Mouse (Mus musculus): ENCODE data around the gene Spg7.
"Not testable (repeated sequence)": the region's sequence is repeated elsewhere in the genome, so short reads cannot be mapped to it uniquely, and the experiment has no call there.

Gene Spg7

DNA sequence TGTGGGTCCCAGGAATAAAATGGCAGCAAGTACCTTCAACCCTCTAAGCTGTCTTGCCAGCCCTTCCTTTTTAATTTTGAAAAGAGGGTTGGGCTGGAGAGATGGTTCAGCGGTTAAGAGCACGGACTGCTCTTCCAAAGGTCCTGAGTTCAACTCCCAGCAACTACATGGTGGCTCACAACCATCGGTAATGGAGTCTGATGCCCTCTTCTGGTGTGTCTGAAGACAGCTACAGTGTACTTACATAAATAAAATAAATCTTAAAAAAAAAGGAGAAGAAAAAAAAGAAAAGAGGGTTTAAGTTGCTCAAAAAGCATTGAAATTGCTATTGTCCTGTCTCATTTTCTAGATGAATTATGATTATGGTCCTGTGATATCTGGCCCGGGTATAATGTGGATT is 38.5 kb downstream of the Spg7 start:
- DNase-seq: no peak

DNA sequence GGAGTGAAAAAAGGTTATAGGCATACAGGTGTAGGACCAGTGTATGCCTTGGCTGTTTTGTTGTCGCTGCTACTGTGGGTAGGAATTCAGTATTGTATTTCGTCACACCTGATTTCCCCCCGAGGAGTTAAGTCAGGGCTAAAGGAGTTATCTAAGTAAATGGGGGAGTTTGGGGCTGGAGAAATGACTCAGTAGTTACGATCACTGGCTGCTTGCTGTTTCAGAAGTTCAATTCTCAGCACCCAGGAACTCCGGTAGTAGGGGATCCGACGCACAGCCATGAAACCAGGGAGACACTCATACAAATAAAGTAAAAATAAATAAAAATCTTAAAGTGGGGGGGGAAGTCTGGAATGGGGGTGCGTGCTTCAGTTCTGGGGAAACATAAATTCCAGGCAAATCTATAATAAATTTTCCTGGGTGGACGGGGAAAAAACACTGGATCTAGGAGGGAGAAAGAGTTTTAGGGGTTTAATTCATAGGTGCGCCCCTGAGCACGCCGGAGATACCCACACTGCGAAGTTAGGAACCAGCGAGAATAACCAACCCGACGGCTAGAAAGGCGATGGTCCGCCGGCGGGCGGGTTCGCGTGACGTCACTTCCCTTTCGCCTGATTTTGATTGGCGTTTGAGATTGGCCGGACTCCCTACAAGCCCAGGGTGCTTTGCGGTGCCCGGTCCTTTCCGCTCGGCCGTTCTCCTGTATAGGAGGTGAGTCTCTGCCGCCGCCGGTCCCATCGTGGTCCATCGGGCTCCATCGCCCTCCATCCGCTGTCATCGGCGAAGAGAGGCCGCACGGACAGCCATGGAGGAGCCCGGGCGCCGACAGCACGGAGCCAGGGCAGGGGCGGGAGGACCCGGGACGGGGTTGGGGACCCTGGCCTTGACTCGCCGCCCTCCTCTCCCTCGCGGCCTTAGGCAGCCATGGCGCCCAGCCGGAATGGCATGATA is 39.3 kb downstream of the Spg7 start, which contains the start of gene Rpl13:
TSS of gene Rpl13 (plus strand) at position 616 of the 951 bp plus-strand sequence.
- DNase-seq: peak; percentile 93 to 95

DNA sequence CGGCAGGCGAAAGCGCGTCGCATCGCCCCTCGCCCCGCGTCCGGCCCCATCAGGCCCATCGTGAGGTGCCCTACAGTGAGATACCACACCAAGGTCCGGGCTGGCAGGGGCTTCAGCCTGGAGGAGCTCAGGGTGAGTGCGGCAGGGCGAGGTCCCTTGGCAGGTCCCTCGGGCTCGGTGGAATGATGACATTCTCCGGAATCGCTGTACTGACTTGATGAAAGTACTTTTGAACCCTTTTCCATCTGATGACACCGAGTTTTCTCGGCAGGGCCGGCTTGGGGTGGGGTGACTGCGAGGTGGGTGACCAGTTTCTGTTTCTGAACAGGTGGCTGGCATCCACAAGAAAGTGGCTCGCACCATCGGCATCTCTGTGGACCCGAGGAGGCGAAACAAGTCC is 40.1 kb downstream of the Spg7 start:
- DNase-seq: not testable (repeated sequence)

DNA sequence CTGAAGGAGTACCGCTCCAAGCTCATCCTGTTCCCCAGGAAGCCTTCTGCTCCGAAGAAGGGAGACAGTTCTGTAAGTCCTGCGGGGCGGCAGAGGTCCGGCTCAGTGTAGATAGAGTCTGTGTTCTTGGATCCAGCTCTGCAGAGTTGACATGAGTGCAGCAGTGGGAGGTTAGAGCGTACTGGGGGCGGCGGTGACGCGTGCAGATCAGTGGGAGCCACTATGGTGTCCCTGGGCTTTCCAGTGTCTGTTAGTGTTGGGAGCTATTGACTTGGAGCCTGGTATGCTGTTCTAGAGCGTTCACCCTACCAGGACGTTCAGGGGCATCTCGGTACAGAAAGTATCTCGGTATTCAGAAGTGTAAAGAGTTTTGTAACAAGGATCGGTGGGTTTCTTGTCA is 40.5 kb downstream of the Spg7 start:
- DNase-seq: no peak

DNA sequence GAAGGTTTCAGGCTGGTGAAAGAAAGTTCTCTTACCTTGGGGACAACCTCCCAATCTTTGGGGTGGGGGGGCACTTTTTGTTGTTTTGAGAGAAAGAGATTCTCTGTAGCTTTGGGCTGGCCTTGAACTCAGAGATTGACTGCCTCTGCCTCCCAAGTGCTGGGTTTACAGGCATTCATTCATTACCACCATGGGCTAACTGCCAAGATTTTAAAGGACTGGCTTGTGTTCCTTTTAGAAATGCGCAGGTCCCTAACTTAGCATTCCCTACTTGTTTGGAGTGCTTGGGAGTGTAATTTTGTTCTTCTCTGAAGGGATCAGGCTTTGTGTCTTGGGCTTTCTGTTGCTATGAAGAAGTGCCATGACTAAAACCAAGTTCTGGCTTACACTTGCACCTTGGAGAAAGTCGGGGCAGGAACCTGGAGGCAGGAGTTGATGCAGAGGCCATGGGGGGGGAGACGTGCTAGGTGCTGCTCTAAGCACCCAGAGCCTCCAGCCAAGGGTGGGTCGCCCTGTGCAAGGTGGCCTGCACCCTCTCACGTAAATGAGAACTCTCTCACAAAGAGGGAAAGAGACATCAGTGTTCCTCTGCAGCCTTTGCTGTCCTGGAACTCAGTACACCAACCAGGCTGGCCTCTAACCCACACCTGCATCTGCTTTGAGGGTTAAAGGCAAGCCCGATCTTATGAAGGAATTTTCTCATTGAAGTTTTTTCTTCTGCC is 41.5 kb downstream of the Spg7 start:
- no peak for DNase-seq

DNA sequence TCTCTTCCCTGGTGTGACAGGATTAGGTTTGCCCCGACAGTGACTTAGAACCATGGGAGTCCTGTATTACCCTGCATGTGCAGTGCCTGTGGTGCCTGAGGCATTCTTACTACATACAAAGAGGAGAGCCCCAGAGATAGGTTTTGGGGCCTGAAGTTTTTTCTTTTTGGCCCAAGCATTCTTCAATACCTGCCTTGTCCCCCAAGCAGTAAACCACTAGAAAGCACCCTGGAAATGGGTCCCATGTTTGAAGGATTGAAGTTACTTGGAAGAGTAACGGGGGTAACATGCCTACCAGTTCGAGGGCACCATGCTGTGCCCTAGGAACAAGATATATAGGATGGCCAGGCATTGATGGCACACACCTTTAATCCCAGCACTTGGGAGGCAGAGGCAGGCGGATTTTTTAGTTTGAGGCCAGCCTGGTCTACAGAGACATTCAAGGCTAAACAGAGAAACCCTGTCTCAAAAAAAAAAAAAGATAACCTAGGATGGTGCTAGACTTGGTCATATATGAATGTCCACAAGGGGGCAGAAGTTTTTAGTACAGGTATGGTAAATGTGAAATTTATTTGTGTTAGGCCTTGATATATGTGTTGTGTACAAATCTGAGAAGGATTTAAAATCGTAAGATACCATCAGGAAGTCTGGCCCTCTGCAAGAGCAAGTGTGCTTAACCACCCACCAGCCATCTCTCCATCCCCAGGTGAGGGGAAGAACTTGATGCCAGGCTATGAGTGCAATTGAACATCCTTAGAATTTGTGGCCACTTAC is 43.0 kb downstream of the Spg7 start:
- no peak for DNase-seq

DNA sequence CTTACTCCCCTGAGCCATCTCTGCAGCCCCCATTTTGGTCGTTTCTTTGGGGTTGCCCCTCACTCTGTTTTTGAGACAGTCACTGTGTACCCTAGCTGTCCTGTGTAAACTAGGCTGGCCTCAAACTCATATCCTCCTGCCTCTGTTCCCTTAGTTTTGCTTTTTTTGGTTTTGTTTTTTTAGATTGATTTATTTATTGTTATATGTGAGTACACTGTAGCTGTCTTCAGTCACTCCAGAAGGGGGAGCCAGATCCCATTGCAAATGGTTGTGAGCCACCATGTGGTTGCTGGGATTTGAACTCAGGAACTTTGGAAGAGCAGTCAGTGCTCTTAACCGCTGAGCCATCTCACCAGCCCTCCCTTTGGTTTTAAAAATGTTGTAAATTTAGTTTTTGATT is 43.8 kb downstream of the Spg7 start:
- no peak for DNase-seq

DNA sequence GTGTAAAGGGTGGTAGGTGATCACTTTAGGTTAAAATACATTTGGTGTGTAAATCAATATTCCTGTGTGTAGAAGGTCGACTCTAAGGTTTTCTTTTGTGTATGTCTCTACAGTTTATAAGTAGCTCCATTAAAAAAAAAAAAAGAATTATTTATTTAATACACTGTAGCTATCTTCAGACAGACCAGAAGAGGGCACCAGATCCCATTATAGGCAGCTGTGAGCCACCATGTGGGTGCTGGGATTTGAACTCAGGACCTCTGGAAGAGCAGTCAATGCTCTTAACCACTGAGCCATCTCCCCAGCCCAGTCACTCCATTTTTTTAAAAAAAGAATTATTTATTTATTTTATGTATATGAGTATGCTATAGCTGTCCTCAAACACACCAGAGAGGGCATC is 45.3 kb downstream of the Spg7 start:
- no peak for DNase-seq

DNA sequence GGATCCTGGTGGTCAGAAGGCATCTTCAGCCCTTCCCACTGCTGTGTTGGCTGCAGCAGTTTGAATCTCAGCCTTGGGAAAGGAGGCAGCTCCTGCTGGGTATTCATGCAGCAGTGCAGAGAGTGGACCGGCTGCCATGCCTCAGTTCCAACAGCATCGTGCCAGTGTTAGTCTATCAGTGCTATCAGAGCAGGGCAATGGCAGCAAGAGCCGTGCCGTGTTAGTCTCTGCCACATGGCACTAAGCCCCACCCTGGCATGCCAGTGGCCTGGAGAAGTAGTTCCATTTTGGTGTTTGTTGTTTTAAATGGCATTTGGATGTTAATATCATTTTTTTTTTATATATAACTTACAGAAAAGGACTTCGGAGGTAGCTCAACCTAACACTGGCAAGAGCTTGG is 46.2 kb downstream of the Spg7 start:
- DNase-seq: no peak

DNA sequence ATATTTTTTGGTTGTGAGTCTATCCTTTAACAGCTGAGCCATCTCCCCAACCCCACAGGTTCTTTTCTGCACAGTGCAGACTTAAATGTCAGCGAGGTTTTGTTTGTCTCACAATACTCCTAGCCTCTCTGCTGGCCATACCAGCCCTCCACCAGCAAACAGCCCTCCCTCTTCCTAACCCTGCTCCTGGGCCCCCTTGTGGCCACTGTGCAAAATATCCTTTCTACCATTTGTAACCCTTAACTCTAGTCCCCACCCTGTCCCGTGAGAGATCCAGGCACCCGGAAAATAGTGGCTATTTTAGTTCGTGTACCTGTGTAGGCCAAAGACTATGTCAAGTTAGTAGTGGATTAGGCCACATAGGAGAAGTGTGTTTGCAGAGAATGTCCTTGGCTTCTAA is 47.9 kb downstream of the Spg7 start:
- peak; percentile 57 to 60 for DNase-seq

DNA sequence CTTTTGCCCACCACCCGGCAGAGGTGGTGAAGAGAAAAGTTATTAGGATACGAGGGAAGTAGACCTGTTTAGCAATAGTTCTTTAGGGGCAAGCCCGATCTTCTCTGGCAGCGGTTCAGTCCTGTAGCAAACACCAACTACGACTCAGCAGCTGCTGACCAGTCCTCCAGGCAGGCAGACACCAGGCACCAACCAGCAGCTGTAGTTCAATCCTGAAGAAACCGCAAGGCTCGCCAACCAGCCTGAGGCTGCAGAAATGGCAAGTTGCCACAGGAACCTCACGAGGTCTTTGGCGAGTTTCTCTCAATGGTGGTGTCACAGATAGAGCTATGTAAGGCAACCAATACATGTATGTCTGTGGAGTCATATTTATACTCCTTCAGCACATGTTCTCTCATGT is 50.1 kb downstream of the Spg7 start:
- DNase-seq: no peak

DNA sequence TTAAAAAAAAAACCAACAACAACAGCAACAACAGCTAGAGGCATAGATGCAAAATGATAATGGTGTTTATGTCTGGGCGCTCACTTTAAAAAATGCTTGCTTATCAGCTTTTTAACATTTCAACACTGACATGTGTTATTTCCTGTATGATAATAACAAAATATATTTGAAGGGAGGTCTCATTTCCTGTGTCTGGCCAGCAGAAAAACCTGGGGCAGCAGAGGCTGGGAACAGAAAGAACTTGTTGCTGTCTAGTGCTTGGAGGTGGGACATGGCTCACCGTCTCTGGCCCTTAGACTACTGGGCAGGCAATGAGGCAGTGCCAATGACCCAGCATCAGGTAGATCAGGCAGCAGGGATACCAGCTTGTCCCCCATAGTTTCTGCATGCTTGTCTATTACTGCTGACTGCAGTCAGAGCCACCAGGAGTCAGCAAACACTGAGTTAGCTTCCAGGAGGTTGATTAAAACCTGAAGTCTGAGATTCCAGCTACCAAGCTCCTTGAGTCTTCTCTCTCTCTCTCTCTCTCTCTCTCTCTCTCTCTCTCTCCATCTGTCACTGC is 51.2 kb downstream of the Spg7 start:
- no peak for DNase-seq

DNA sequence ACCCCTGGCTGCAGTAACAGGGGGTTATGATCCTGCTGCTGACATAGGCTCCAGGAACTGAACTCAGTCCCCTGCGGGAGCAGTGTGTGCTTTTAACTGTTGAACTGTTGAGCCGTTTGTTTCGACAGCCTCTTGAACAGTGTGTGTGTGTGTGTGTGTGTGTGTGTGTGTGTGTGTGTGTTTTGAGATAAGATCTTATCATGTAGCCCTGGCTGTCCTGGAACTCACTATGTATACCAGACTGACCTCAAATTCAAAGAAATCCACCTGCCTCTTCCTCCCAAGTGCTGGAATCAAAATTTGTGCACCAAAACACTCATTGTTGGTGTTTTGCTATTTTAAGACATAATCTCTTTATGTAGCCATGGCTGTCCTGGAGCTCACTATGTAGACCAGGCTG is 51.9 kb downstream of the Spg7 start:
- DNase-seq: no peak

DNA sequence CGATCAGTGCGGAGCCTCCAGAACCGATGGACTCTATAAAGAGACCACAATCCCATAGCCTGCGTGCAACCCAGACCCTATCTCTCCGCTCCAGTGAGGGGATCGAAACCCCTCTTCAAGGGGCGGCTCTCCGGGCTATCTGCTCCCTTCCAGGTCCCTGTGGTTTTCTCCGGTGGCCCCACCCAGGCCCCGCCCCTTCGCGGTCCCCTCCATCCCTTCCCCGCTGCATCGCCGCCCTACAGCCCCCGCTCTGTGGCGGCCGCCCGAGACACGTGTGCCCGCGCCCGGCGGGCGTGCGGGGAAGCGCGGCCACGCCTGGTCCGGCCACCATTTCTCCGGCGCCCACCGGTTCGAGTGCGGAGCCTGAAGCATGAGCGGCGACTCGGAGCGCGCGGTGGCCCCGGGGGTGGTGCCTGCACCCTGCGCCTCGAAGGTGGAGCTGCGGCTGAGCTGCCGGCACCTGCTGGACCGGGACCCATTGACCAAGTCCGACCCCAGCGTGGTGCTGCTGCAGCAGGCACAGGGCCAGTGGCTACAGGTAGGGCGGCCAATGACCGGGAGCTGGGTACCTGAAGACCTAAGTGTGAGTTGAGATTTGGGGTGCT is 54.5 kb downstream of the Spg7 start, which contains the start of gene Cpne7:
TSS of gene Cpne7 (plus strand) at position 248 of the 605 bp plus-strand sequence.
- no peak for DNase-seq

DNA sequence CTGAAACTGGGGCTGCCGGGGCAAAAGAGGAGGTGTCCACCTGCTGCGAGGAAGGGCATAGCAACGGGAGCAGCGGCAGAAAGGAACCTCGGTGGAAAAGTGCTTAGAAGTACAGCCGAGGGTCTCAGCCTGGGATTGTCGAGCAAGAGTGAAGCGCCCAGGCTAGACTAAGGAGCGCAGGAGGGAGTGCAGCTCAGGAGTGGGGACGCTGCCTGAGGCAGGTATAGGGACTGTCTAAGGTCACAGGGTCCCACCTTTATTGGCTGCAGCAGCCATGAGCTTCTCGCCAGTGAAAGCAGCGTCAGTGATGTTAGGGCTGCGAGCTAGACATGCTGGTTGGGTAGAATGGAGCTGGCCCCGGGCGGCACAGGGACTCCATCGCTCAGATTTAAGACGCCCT is 55.0 kb downstream of the Spg7 start:
- no peak for DNase-seq

DNA sequence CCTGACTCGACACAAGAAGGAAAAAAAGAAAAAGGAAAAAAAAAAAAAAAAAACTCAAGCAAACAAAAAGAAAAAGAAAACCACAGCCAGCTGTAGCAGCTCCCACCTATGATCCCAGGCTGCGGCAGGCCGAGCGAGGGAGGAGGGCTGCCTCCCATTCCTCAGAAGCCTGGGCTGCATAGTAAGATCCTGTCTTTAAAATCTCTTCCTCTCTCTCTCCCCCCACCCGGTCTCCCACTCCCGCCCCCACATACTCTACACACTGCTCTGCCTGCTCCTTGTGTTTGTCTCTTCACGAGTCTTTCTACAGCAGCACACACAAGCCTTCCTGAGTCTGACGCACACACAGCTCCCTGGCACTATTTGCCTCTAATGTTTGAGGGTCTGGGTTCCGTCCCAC is 59.3 kb downstream of the Spg7 start:
- no peak for DNase-seq

DNA sequence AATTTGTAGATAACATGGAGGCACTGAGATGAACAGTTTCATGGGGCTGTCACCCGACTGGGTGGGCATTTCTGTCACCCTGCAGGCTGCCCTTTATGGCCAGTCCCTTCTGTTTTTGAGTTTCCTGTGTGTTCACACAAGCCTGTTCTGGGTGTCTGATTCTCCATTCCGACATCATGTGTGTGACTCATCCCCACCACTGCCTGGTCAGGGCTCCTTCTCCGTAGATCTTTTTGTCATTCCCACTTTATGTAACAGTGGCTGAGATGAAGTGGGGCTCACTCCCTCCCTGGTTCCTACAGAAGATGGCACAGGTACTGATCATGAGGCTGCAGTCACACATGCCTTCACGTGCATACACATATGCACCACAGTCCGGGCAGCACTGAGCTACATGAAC is 59.9 kb downstream of the Spg7 start:
- DNase-seq: no peak

DNA sequence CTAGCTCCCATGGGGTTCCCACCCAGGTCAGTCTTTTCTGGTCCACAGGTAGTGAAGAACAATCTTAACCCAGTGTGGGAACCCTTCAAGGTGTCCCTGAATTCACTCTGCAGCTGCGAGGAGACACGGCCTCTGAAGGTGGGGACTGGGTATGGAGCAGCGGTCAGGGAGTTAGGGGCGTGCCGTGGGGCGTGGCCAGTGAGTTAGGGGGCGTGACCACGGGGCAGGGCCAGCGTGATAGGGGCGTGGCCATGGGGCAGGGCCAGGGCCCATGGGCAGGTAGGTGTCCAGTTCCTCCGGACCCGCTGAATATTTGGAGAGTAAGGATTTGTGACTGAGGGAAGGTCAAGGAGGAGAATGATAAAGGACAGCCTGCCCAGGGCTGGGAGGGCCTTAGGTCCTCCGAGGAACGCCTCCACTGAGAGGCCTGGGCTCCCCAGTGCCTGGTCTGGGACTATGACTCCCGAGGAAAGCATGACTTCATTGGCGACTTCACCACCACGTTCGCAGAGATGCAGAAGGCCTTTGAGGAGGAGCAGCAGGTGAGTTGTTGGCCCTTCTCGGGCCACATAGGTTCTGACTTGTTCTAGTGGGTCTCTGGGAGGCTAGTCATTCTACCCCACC is 63.6 kb downstream of the Spg7 start:
- peak; percentile 22 to 32 for DNase-seq

DNA sequence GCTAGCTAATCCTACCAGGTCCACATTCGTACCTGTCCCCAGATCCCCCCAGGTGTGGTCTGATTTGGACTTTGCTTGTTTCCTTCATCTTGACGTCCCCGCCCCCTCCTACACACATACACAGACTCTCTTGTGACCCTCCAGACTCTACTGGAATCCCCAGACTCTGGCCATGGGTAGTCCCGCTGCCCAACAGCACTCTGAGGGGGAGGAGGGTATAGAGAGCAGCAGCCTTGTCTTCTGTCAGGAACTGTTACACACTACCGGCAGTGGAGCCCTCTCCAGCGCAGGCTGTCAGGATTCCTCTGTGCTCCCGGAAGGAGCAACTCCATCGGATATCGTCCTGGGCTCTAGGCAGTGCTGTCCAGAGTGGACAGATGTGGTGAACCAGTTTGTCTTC is 68.3 kb downstream of the Spg7 start:
- no peak for DNase-seq

DNA sequence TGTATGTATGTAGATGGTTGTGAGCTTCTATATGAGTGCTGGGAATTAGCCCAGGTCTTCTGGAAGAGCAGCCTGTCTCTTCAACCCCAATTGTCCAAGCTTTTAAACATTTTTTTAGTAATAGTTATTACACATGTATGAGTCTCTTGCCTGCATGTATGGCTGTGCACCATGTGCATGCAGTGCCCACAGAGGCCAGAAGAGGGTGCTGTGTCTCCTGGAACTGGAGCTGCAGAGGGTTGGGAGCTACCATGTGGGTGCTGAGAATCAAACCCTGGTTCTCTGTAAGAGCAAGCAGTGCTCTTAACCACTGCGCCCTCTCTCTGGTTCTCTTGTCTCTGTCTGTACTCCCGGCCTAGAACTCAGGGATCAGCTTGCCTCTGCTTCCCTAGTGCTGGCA is 70.2 kb downstream of the Spg7 start:
- DNase-seq: no peak

DNA sequence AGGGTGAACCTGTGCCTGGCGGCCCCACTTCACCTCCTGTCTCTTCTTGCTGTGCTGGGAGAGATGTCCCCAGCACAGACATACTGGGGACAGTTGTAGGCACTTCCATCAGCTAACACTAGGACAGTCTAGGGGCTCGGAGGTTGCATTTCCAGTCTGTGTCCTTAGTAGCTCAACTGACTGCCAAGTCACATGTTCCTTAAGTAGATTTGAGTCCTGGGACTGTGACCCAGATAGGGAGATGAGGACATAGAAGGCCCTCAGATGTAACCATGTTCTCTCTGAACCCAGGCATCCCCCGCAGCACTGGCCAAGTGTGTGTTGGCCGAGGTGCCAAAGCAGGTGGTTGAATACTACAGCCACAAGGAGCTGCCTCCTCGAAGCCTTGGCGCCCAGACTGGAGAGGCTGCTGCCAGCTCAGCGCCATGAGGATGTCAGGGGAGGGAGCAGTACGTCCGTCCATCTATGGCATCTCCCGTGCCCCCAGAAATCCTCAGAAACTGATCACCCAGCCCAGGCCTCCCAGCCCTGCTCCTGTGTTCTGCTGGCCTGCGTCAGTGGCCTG is 71.5 kb downstream of the Spg7 start:
- no peak for DNase-seq

DNA sequence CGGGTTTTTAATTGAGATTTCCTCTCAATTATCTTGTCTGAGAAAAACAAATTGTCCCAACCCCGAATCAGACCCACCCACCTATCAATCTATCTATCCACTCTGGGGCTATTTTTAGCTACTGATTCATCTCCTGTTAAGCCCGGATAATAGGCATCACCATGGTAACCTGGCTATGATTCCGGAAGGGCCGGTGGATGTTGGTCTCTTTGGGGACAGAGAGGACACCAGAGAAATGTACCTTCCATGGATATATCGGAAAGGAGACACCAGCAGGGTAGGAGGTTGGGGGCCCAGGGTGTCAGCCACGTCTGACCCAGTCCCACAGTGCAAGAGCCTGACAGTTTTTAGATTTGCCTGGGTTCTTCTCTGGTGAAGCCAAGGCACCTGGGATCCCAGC is 72.7 kb downstream of the Spg7 start:
- no peak for DNase-seq

All from thymus, postnatal 36 days (tissue).